21 mouse cellular contexts compared by ENCODE assay signal in the genomic region with DNA sequence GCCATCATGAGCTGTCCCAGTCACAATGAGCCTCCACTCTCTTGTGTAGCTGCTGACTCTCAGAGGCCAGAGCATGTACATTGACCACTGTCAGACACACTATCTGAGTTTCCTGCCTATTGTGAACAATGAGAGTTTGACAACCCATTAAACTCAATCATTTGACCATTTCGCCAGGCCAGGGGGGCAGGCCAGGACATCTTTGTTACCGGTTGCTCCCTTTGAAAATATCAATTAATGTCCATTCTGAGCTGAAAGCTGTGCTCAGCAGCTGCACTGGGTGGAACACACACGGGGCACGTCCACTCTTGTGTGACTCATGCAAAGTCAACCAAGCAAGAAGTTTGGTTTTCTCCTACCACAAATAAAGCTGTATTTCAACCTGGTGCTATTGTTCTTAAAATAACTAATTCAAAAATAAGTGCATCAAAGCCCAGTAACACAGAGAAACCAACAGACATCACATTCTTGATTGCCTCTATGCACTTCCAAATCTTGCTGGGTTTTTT.
DNase-seq lines count a peak whose midpoint lies in the region; ATAC-seq and TF ChIP-seq lines count a peak whose summit lies in the region.
"Had no signal": no experiment of that assay in that cellular context is flagged by ENCODE, and none has a peak within 500 bp of the region (broad histone marks: within the 10 kb centered on the region; RNA-seq: fewer than 3 reads in every experiment).

No protein-coding gene starts in this region.

- H3K79me2 ChIP-seq in myocyte (ENCODE audit: control insufficient read depth, insufficient read depth) = no peaks in the 10 kb centered on the region

- peaks cover 23% of the 10 kb centered on the region for H3K4me1 ChIP-seq in kidney, embryonic 15.5 days
- H3K4me1 ChIP-seq in stomach, embryonic 16.5 days (ENCODE audit: control insufficient read depth, insufficient read depth, low read length) = peaks cover 7% of the 10 kb centered on the region; the same call in 1 of the 2 replicates
- H3K4me1 ChIP-seq in midbrain, embryonic 11.5 days (ENCODE audit: control insufficient read depth, insufficient read depth, low read length) = no peaks in the 10 kb centered on the region
- peaks cover 10% of the 10 kb centered on the region for H3K4me1 ChIP-seq in forebrain, embryonic 16.5 days (replicated peaks; ENCODE audit: control insufficient read depth, insufficient read depth, low read length)

- H3K4me2 ChIP-seq in kidney, embryonic 15.5 days = no peak overlapping the region
- peak overlapping the region; percentile 24 for H3K4me2 ChIP-seq in myocyte (ENCODE audit: low read depth)
- no peak overlapping the region for H3K4me2 ChIP-seq in stomach, embryonic 16.5 days (ENCODE audit: low read depth, low read length)
- H3K4me2 ChIP-seq in midbrain, embryonic 11.5 days = no peak overlapping the region
- no peak overlapping the region for H3K4me2 ChIP-seq in forebrain, embryonic 16.5 days (ENCODE audit: low read length)
- H3K4me2 ChIP-seq: embryonic facial prominence, embryonic 15.5 days; forebrain, embryonic 12.5 days; heart, embryonic 12.5 days had no signal

- H3K27ac ChIP-seq in kidney, embryonic 15.5 days = no peak overlapping the region
- H3K27ac ChIP-seq in stomach, embryonic 16.5 days (ENCODE audit: low read length) = peak overlapping the region; percentile 31; the same call in 1 of the 2 replicates
- no peak overlapping the region for H3K27ac ChIP-seq in midbrain, embryonic 11.5 days (ENCODE audit: low read depth, low read length)
- H3K27ac ChIP-seq in forebrain, embryonic 16.5 days (ENCODE audit: low read length) = no peak overlapping the region
- H3K27ac ChIP-seq: embryonic facial prominence, embryonic 15.5 days; forebrain, embryonic 12.5 days; gastrocnemius, adult 2 months had no signal

- no peaks in the 10 kb centered on the region for H3K9me3 ChIP-seq in kidney, embryonic 15.5 days (replicated peaks)
- no peaks in the 10 kb centered on the region for H3K9me3 ChIP-seq in stomach, embryonic 16.5 days (replicated peaks; ENCODE audit: control insufficient read depth, low read length)
- no peaks in the 10 kb centered on the region for H3K9me3 ChIP-seq in midbrain, embryonic 11.5 days (ENCODE audit: control insufficient read depth, low read length)
- no peaks in the 10 kb centered on the region for H3K9me3 ChIP-seq in forebrain, embryonic 16.5 days (ENCODE audit: control insufficient read depth, low read length)
- H3K9me3 ChIP-seq: embryonic facial prominence, embryonic 15.5 days; forebrain, embryonic 12.5 days; heart, embryonic 12.5 days had no signal

- no peaks in the 10 kb centered on the region for H3K36me3 ChIP-seq in kidney, embryonic 15.5 days
- no peaks in the 10 kb centered on the region for H3K36me3 ChIP-seq in myocyte (ENCODE audit: control insufficient read depth, insufficient read depth)
- H3K36me3 ChIP-seq in stomach, embryonic 16.5 days (ENCODE audit: control insufficient read depth, insufficient read depth, low read length) = no peaks in the 10 kb centered on the region
- no peaks in the 10 kb centered on the region for H3K36me3 ChIP-seq in midbrain, embryonic 11.5 days (ENCODE audit: control insufficient read depth, insufficient read depth, low read length)
- H3K36me3 ChIP-seq in forebrain, embryonic 16.5 days (ENCODE audit: control insufficient read depth, insufficient read depth) = no peaks in the 10 kb centered on the region
- H3K36me3 ChIP-seq: embryonic facial prominence, embryonic 15.5 days; forebrain, embryonic 12.5 days; G1E; heart, embryonic 12.5 days had no signal

- H3ac ChIP-seq in myocyte (ENCODE audit: control insufficient read depth, insufficient read length) = no peak overlapping the region

- H3K9ac ChIP-seq in kidney, embryonic 15.5 days = no peak overlapping the region
- no peak overlapping the region for H3K9ac ChIP-seq in stomach, embryonic 16.5 days (ENCODE audit: low read length)
- H3K9ac ChIP-seq in midbrain, embryonic 11.5 days (ENCODE audit: low read length) = no peak overlapping the region
- H3K9ac ChIP-seq in forebrain, embryonic 16.5 days (replicated peaks; ENCODE audit: low read depth, low read length) = no peak overlapping the region
- H3K9ac ChIP-seq: embryonic facial prominence, embryonic 15.5 days; forebrain, embryonic 12.5 days; heart, embryonic 12.5 days had no signal

- no peak for DNase-seq in kidney, postnatal 10 days
- DNase-seq in B cell, adult 2 months = peak; percentile 17 to 24
- no peak for DNase-seq in midbrain, embryonic 11.5 days (ENCODE audit: low spot score, missing footprints)
- no peak for DNase-seq in natural killer cell, adult 2 months (ENCODE audit: low spot score in 2 of 2)
- DNase-seq: adrenal gland, postnatal 25 days; cerebellum, adult 18-20 months; cerebellum, postnatal 10 days; gastrocnemius, adult 2 months; gastrocnemius, postnatal 25 days had no signal

- ATAC-seq in kidney, embryonic 15.5 days (replicated peaks; ENCODE audit: low FRiP score) = 0 out of 2 replicates have a peak, but pooled peaks have one; percentile 47
- ATAC-seq in stomach, embryonic 16.5 days (ENCODE audit: insufficient read depth, low FRiP score) = peak; percentile 58
- no peak for ATAC-seq in midbrain, embryonic 11.5 days (ENCODE audit: low FRiP score)
- no peak for ATAC-seq in forebrain, embryonic 16.5 days
- ATAC-seq: activated CD4-positive, CD25-positive, alpha-beta regulatory T cell, adult 4 months; hindbrain, embryonic 16.5 days; inflammation-experienced regulatory T-cells, adult 6 months had no signal

- 50% methylated on average over 4 of the region's 4 CpGs for WGBS in kidney, embryonic 15.5 days
- WGBS in stomach, embryonic 16.5 days = 60% methylated on average over 4 of the region's 4 CpGs
- 49% methylated on average over 4 of the region's 4 CpGs for WGBS in midbrain, embryonic 11.5 days
- 39% methylated on average over 4 of the region's 4 CpGs for WGBS in forebrain, embryonic 16.5 days

- no peak overlapping the region for H3K4me3 ChIP-seq in kidney, embryonic 15.5 days (replicated peaks)
- H3K4me3 ChIP-seq in myocyte = no peak overlapping the region
- no peak overlapping the region for H3K4me3 ChIP-seq in stomach, embryonic 16.5 days (replicated peaks; ENCODE audit: low read length)
- H3K4me3 ChIP-seq in midbrain, embryonic 11.5 days (ENCODE audit: low read depth, low read length) = no peak overlapping the region
- H3K4me3 ChIP-seq in forebrain, embryonic 16.5 days (replicated peaks; ENCODE audit: low read length) = no peak overlapping the region
- H3K4me3 ChIP-seq: embryonic facial prominence, embryonic 15.5 days; erythroblast, embryonic 14.5 days; forebrain, embryonic 12.5 days; gastrocnemius, adult 2 months; heart, embryonic 12.5 days had no signal

- no peaks in the 10 kb centered on the region for H3K27me3 ChIP-seq in kidney, embryonic 15.5 days
- no peaks in the 10 kb centered on the region for H3K27me3 ChIP-seq in myocyte (ENCODE audit: control insufficient read depth, insufficient read depth, insufficient read length)
- no peaks in the 10 kb centered on the region for H3K27me3 ChIP-seq in stomach, embryonic 16.5 days (ENCODE audit: control insufficient read depth, insufficient read depth, low read length)
- H3K27me3 ChIP-seq in midbrain, embryonic 11.5 days (ENCODE audit: control insufficient read depth, insufficient read depth, low read length) = no peaks in the 10 kb centered on the region; the same call in 1 of the 2 replicates
- H3K27me3 ChIP-seq in forebrain, embryonic 16.5 days (replicated peaks; ENCODE audit: control insufficient read depth, insufficient read depth, low read length) = no peaks in the 10 kb centered on the region
- H3K27me3 ChIP-seq: embryonic facial prominence, embryonic 15.5 days; forebrain, embryonic 12.5 days; heart, embryonic 12.5 days had no signal

- TF ChIP-seq POLR2A in myocyte (IDR thresholded peaks at IDR 0.05; ENCODE audit: insufficient read length, low read depth) = no peak

TF ChIP-seq in myocyte, 11 proteins besides CTCF, POLR2A, EP300 and RAD21:
- TF ChIP-seq MYOG (IDR thresholded peaks at IDR 0.05; ENCODE audit: control insufficient read depth in 1 of 3, insufficient read depth in 1 of 3, insufficient read length in 2 of 3, low read depth in 2 of 3) = peak in 2 of 3 experiments; percentile 13 to 40
- TF ChIP-seq TCF3 (IDR thresholded peaks at IDR 0.05; ENCODE audit: insufficient read length, low read depth) = no peak
- TF ChIP-seq SRF (IDR thresholded peaks at IDR 0.05; ENCODE audit: control insufficient read depth, insufficient read length, low read depth) = no peak
- no peak for TF ChIP-seq CEBPB (IDR thresholded peaks at IDR 0.05; ENCODE audit: insufficient read depth, poor library complexity, severe bottlenecking)
- no peak for TF ChIP-seq USF1 (IDR thresholded peaks at IDR 0.05; ENCODE audit: low read depth)
- TF ChIP-seq POLR2AphosphoS2 (IDR thresholded peaks at IDR 0.05; ENCODE audit: insufficient read length, low read depth) = no peak
- peak in 2 of 3 experiments; percentile 71 to 78 for TF ChIP-seq MYOD1 (IDR thresholded peaks at IDR 0.05; ENCODE audit: control insufficient read depth in 1 of 3, insufficient read length in 2 of 3, low read depth in 2 of 3)

Comparison
In these comparisons a context has a peak if more than half of its experiments do, and no peak if none do; other contexts are left out.
1. ATAC-seq: peak in kidney, embryonic 15.5 days (single experiment) and stomach, embryonic 16.5 days (single experiment); none in midbrain, embryonic 11.5 days (single experiment) and forebrain, embryonic 16.5 days (single experiment).
2. DNase-seq: peak in B cell, adult 2 months (2 of 2); none in kidney, postnatal 10 days (single experiment), midbrain, embryonic 11.5 days (single experiment) and natural killer cell, adult 2 months (0 of 2).